Mouse (Mus musculus): ENCODE measurements around the gene Rbm5. TPM values are rescaled to one million over a fixed set of nuclear protein-coding genes. Genes with fewer than 3 reads are reported as not detected.

The Rbm5 gene
- polyA plus RNA-seq, 1 experiment from 2014 or later, result 179 TPM

DNA sequence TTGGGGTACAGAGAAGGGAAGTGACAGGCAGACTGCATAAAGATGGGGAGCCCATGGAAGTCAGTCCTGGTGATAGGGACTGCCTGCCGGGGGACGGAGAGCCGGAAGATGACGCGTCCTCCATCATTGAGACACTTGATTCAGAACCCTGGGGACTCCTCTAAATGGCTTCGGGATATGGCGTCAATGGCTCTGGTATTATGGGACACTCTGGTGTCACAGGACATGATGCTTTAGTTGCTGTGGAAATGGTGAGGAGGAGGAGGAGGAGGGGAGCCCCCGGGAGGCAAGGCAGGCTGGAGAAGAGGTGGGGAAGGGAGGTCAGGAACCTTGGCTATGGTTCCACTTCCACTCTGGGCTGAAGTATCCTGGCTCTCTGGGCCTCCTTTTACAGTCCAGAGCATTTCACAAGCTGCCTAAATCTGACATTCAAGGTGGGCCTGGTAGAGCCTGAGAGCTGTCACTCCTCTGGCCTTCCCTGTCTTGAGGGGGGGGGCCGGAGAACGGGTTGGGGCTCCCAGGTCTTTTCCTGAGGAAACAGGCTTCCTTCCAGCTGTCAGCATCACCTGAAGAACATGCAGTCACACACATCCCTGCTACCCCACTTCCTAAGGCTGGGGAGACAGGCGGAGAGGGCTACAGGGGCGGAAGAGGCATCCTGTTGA, 75.2 kb downstream of the Rbm5 start:
- Histone ChIP-seq H3K4me2 (ENCODE audit: low read depth, severe bottlenecking) (no peak overlapping the region), H3K36me3 (ENCODE audit: control insufficient read depth, insufficient read depth, low read length) (peaks cover 18% of the 10 kb centered on the region), H3K27me3 (ENCODE audit: control insufficient read depth, insufficient read depth, low read length) (no peaks in the 10 kb centered on the region), H3K27ac (replicated peaks; ENCODE audit: low read depth, low read length) (no peak overlapping the region), H3K9me3 (ENCODE audit: control insufficient read depth, low read length) (no peaks in the 10 kb centered on the region), H3K4me3 (ENCODE audit: low read depth, low read length) (no peak overlapping the region), H3K9ac (ENCODE audit: low read length) (no peak overlapping the region), H3K4me1 (ENCODE audit: control insufficient read depth, insufficient read depth, low read length) (peaks cover 39% of the 10 kb centered on the region)
- 88% methylated on average over 12 of the region's 12 CpGs for WGBS
- DNase-seq (ENCODE audit: low spot score) (no peak), ATAC-seq (ENCODE audit: insufficient number of reproducible peaks, low FRiP score, low TSS enrichment, low read depth) (no peak)

DNA sequence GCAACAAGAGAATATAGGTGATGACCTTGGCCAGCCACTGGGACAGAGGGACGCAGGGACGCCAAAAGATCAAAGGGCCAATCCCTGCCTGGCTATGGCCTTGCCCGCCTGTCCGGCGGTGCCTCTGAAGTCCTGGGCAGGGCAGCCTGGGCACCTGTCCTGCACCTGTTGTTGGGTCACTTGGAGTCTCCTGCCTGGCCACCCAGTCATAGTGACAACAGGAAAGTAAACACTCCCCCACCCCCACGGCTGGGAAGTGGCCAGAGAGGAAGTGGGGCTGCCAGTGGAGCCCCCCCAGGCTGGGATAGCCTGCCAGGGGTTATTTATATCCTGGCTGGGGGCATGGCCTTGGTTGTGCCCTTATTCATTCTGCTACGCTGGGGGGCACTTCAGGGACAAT, 76.2 kb downstream of the Rbm5 start:
- no peak overlapping the region for H3K27ac ChIP-seq (replicated peaks; ENCODE audit: low read depth, low read length)
- DNase-seq (ENCODE audit: low spot score) (no peak), ATAC-seq (ENCODE audit: insufficient number of reproducible peaks, low FRiP score, low TSS enrichment, low read depth) (no peak)
- WGBS, result 66% methylated on average over 7 of the region's 7 CpGs
- no peak overlapping the region for H3K4me2 ChIP-seq (ENCODE audit: low read depth, severe bottlenecking)
- no peaks in the 10 kb centered on the region for H3K27me3 ChIP-seq (ENCODE audit: control insufficient read depth, insufficient read depth, low read length)
- no peaks in the 10 kb centered on the region for H3K9me3 ChIP-seq (ENCODE audit: control insufficient read depth, low read length)
- H3K4me1 ChIP-seq (ENCODE audit: control insufficient read depth, insufficient read depth, low read length), result peaks cover 29% of the 10 kb centered on the region
- H3K36me3 ChIP-seq (ENCODE audit: control insufficient read depth, insufficient read depth, low read length), result peaks cover 21% of the 10 kb centered on the region
- H3K9ac ChIP-seq (ENCODE audit: low read length), result no peak overlapping the region
- H3K4me3 ChIP-seq (ENCODE audit: low read depth, low read length), result no peak overlapping the region

DNA sequence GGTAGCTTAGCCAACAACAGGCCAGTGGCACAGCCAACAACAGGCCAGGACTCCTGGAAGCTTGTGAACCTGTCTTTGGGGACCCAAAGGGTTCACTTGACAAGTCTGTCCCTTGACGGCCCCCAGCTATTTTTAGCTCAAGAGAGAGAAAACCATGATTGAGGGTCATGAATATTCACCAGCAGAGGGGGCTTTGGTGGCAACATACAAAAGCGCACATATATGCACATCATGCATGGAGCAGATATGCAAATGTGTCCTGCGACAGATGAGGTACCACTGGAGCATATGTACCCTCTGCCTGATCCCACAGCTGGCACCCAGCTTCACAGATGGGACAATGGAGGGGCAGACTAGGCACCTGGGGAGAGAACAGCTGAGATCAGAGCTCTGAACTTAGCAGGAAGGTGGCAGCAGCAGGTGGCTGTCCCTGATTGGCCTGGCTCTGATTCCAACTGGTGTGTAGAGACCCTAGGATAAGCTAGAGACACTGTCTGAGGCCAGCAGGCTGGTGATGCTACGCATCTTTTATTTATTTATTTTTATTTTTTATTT, 77.3 kb downstream of the Rbm5 start:
- H3K36me3 ChIP-seq (ENCODE audit: control insufficient read depth, insufficient read depth, low read length), result peaks cover 25% of the 10 kb centered on the region
- no peak overlapping the region for H3K9ac ChIP-seq (ENCODE audit: low read length)
- no peak for ATAC-seq (ENCODE audit: insufficient number of reproducible peaks, low FRiP score, low TSS enrichment, low read depth)
- no peak overlapping the region for H3K4me2 ChIP-seq (ENCODE audit: low read depth, severe bottlenecking)
- H3K27ac ChIP-seq (replicated peaks; ENCODE audit: low read depth, low read length), result no peak overlapping the region
- no peak overlapping the region for H3K4me3 ChIP-seq (ENCODE audit: low read depth, low read length)
- WGBS, result 88% methylated on average over 4 of the region's 4 CpGs
- H3K4me1 ChIP-seq (ENCODE audit: control insufficient read depth, insufficient read depth, low read length), result peaks cover 18% of the 10 kb centered on the region
- no peaks in the 10 kb centered on the region for H3K9me3 ChIP-seq (ENCODE audit: control insufficient read depth, low read length)
- DNase-seq (ENCODE audit: low spot score), result no peak
- H3K27me3 ChIP-seq (ENCODE audit: control insufficient read depth, insufficient read depth, low read length), result no peaks in the 10 kb centered on the region

DNA sequence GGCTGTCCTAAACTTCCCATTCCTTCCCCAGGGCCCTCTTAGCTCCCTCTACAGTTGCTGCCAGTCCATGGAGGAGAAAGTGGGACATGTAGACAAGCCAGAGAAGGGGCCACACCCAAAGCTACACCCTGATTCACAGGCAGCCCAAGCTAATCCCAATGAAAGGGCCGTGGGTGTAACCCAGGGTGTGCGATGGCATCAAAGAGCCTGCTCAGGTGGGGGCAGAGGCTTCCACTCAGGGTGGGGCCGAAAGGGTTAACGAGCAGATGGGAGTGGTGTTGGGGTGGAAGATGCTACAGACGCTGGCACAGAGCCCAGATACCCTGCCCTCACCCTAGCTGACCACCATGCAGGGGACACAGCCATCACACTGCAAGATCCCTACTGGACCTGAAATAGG, 78.0 kb downstream of the Rbm5 start:
- ATAC-seq (ENCODE audit: insufficient number of reproducible peaks, low FRiP score, low TSS enrichment, low read depth), result no peak
- Histone ChIP-seq H3K4me1 (ENCODE audit: control insufficient read depth, insufficient read depth, low read length) (peaks cover 11% of the 10 kb centered on the region), H3K9me3 (ENCODE audit: control insufficient read depth, low read length) (no peaks in the 10 kb centered on the region), H3K27ac (replicated peaks; ENCODE audit: low read depth, low read length) (no peak overlapping the region), H3K27me3 (ENCODE audit: control insufficient read depth, insufficient read depth, low read length) (no peaks in the 10 kb centered on the region), H3K4me2 (ENCODE audit: low read depth, severe bottlenecking) (no peak overlapping the region), H3K36me3 (ENCODE audit: control insufficient read depth, insufficient read depth, low read length) (peaks cover 26% of the 10 kb centered on the region), H3K9ac (ENCODE audit: low read length) (no peak overlapping the region), H3K4me3 (ENCODE audit: low read depth, low read length) (no peak overlapping the region)
- no peak for DNase-seq (ENCODE audit: low spot score)
- WGBS, result 70% methylated on average over 5 of the region's 5 CpGs

DNA sequence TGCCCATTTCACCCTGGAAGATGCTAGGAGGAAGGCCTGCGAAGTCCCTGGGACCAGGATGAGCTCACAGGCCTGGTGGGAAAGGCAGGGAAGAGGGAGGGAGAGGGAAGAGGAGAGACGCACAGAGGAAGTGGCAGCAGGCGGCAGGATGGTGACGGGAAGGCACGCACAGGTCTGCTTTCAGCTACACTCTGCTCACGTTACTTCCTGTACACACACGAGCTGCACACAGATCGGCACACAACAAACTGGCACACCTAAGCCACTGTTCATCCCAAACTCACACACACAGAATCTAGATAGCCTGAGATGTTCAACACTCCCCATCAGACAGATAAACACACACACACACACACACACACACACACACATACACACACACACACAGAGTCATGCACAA, 80.4 kb downstream of the Rbm5 start:
- 86% methylated on average over 8 of the region's 8 CpGs for WGBS
- Histone ChIP-seq H3K9ac (ENCODE audit: low read length) (no peak overlapping the region), H3K4me3 (ENCODE audit: low read depth, low read length) (no peak overlapping the region), H3K27ac (replicated peaks; ENCODE audit: low read depth, low read length) (no peak overlapping the region), H3K36me3 (ENCODE audit: control insufficient read depth, insufficient read depth, low read length) (peaks cover 31% of the 10 kb centered on the region), H3K27me3 (ENCODE audit: control insufficient read depth, insufficient read depth, low read length) (no peaks in the 10 kb centered on the region), H3K4me1 (ENCODE audit: control insufficient read depth, insufficient read depth, low read length) (no peaks in the 10 kb centered on the region), H3K4me2 (ENCODE audit: low read depth, severe bottlenecking) (no peak overlapping the region), H3K9me3 (ENCODE audit: control insufficient read depth, low read length) (no peaks in the 10 kb centered on the region)
- DNase-seq (ENCODE audit: low spot score) (no peak), ATAC-seq (ENCODE audit: insufficient number of reproducible peaks, low FRiP score, low TSS enrichment, low read depth) (no peak)

Other genes starting within 250 kb of the Rbm5 start
- gene Tmem115, start 237.1 kb downstream of the Rbm5 start, polyA plus RNA-seq (2014; fragmentation: Nextera tagmentation; extraction: Ambion mirVana), result 42.8 and 47.9 TPM in 2 replicates
- gene Cyb561d2, start 228.8 kb downstream of the Rbm5 start, polyA plus RNA-seq (2014; fragmentation: Nextera tagmentation; extraction: Ambion mirVana), result 13.1 and 14.1 TPM in 2 replicates
- 36.5 and 40.9 TPM in 2 replicates for gene Nprl2, start 228.8 kb downstream of the Rbm5 start, polyA plus RNA-seq (2014; fragmentation: Nextera tagmentation; extraction: Ambion mirVana)
- 0.79 and 0.95 TPM in 2 replicates for gene Zmynd10, start 223.7 kb downstream of the Rbm5 start, polyA plus RNA-seq (2014; fragmentation: Nextera tagmentation; extraction: Ambion mirVana)
- gene Rassf1, start 219.4 kb downstream of the Rbm5 start, polyA plus RNA-seq (2014; fragmentation: Nextera tagmentation; extraction: Ambion mirVana), result 46.7 and 49.3 TPM in 2 replicates
- gene Tusc2, start 207.7 kb downstream of the Rbm5 start, polyA plus RNA-seq (2014; fragmentation: Nextera tagmentation; extraction: Ambion mirVana), result 57.3 and 60.2 TPM in 2 replicates
- 143 and 155 TPM in 2 replicates for gene Hyal2, start 203.1 kb downstream of the Rbm5 start, polyA plus RNA-seq (2014; fragmentation: Nextera tagmentation; extraction: Ambion mirVana)
- 8.0 and 8.4 TPM in 2 replicates for gene Hyal1, start 194.1 kb downstream of the Rbm5 start, polyA plus RNA-seq (2014; fragmentation: Nextera tagmentation; extraction: Ambion mirVana)
- gene Naa80, start 192.1 kb downstream of the Rbm5 start, polyA plus RNA-seq (2014; fragmentation: Nextera tagmentation; extraction: Ambion mirVana), result 14.3 and 16.7 TPM in 2 replicates
- gene Hyal3, start 190.2 kb downstream of the Rbm5 start, polyA plus RNA-seq (2014; fragmentation: Nextera tagmentation; extraction: Ambion mirVana), result 0.54 and 0.57 TPM in 2 replicates
- 47.6 and 49.0 TPM in 2 replicates for gene Ifrd2, start 183.4 kb downstream of the Rbm5 start, polyA plus RNA-seq (2014; fragmentation: Nextera tagmentation; extraction: Ambion mirVana)
- gene Sema3b, start 161.8 kb downstream of the Rbm5 start, polyA plus RNA-seq (2014; fragmentation: Nextera tagmentation; extraction: Ambion mirVana), result 3.4 and 3.7 TPM in 2 replicates
- gene Gnai2, start 135.6 kb downstream of the Rbm5 start, polyA plus RNA-seq (2014; fragmentation: Nextera tagmentation; extraction: Ambion mirVana), result 336 and 358 TPM in 2 replicates
- 3.4 and 4.1 TPM in 2 replicates for gene Slc38a3, start 101.5 kb downstream of the Rbm5 start, polyA plus RNA-seq (2014; fragmentation: Nextera tagmentation; extraction: Ambion mirVana)
- gene Gnat1, start 91.3 kb downstream of the Rbm5 start, polyA plus RNA-seq (2014; fragmentation: Nextera tagmentation; extraction: Ambion mirVana), result 1.7 and 1.8 TPM in 2 replicates
- gene Sema3f, start 60.5 kb downstream of the Rbm5 start, polyA plus RNA-seq (2014; fragmentation: Nextera tagmentation; extraction: Ambion mirVana), result 27.4 and 32.5 TPM in 2 replicates
- gene Rbm6, start 102.2 kb upstream of the Rbm5 start, polyA plus RNA-seq (2014; fragmentation: Nextera tagmentation; extraction: Ambion mirVana), result 91.1 and 103 TPM in 2 replicates
- gene Mon1a, start 117.2 kb upstream of the Rbm5 start, polyA plus RNA-seq (2014; fragmentation: Nextera tagmentation; extraction: Ambion mirVana), result 12.4 and 12.6 TPM in 2 replicates
- gene Mst1r, start 135.9 kb upstream of the Rbm5 start, polyA plus RNA-seq (2014; fragmentation: Nextera tagmentation; extraction: Ambion mirVana), result 0.35 and 0.36 TPM in 2 replicates
- gene Actl11, start 157.5 kb upstream of the Rbm5 start, polyA plus RNA-seq (2014; fragmentation: Nextera tagmentation; extraction: Ambion mirVana), result not detected in 2 replicates
- gene Camkv, start 164.7 kb upstream of the Rbm5 start, polyA plus RNA-seq (2014; fragmentation: Nextera tagmentation; extraction: Ambion mirVana), result 4.4 and 4.6 TPM in 2 replicates
- gene Traip, start 179.1 kb upstream of the Rbm5 start, polyA plus RNA-seq (2014; fragmentation: Nextera tagmentation; extraction: Ambion mirVana), result 40.4 and 41.4 TPM in 2 replicates
- 20.1 and 23.4 TPM in 2 replicates for gene Uba7, start 204.5 kb upstream of the Rbm5 start, polyA plus RNA-seq (2014; fragmentation: Nextera tagmentation; extraction: Ambion mirVana)
- 7.3 and 7.9 TPM in 2 replicates for gene Gm20661, start 212.1 kb upstream of the Rbm5 start, polyA plus RNA-seq (2014; fragmentation: Nextera tagmentation; extraction: Ambion mirVana)
- 165 and 174 TPM in 2 replicates for gene Inka1, start 214.9 kb upstream of the Rbm5 start, polyA plus RNA-seq (2014; fragmentation: Nextera tagmentation; extraction: Ambion mirVana)
- 16.8 and 19.7 TPM in 2 replicates for gene Cdhr4, start 221.5 kb upstream of the Rbm5 start, polyA plus RNA-seq (2014; fragmentation: Nextera tagmentation; extraction: Ambion mirVana)
- gene Gm20662, start 225.4 kb upstream of the Rbm5 start, polyA plus RNA-seq (2014; fragmentation: Nextera tagmentation; extraction: Ambion mirVana), result 0.87 and 0.96 TPM in 2 replicates
- 30.5 and 33.0 TPM in 2 replicates for gene Ip6k1, start 231.5 kb upstream of the Rbm5 start, polyA plus RNA-seq (2014; fragmentation: Nextera tagmentation; extraction: Ambion mirVana)

Measured in limb, embryonic 11.5 days (tissue).